Mouse (Mus musculus) lung, postnatal 0 days (tissue): ENCODE results near the gene Pifo. TPM values are rescaled to one million over a fixed set of nuclear protein-coding genes. Genes with fewer than 3 reads are reported as not detected.
"Not testable (repeated sequence)": the region's sequence is repeated elsewhere in the genome, so short reads cannot be mapped to it uniquely, and the experiment has no call there.

Source experiments
- ATAC-seq: fragments of 200-750 bp; cut with Nextera tagmentation; 2 replicates; pipeline ENCODE4 v1.8.0; 2017; ENCODE audit warnings: moderate library complexity
- DNase-seq: peaks from one replicate; pipeline ENCODE4 v3.0.0-alpha.2; 2016; ENCODE audit warnings: low spot score
- H3K27ac ChIP-seq: fragments of 300-500 bp; sonication (generic); 2 replicates; pipeline ENCODE4 v1.5.1; 2014; ENCODE audit warnings: antibody characterized with exemption, mild to moderate bottlenecking, low read length, mixed read lengths
- H3K27me3 ChIP-seq: fragments of 300-500 bp; sonication (generic); replicated peaks from 2 replicates; pipeline ENCODE4 v1.6.1; 2014; ENCODE audit warnings: low read length, mixed read lengths; ENCODE audit not compliant: insufficient read depth
- H3K36me3 ChIP-seq: fragments of 300-500 bp; sonication (generic); 2 replicates; pipeline ENCODE4 v1.6.1; 2014; ENCODE audit warnings: low read length, mixed read lengths; ENCODE audit not compliant: insufficient read depth
- H3K4me1 ChIP-seq: fragments of 300-500 bp; sonication (generic); 2 replicates; pipeline ENCODE4 v1.6.1; 2014; ENCODE audit warnings: antibody characterized with exemption, low read depth, low read length, mixed read lengths; ENCODE audit not compliant: insufficient read depth
- H3K4me2 ChIP-seq: fragments of 300-500 bp; sonication (generic); replicated peaks from 2 replicates; pipeline ENCODE4 v1.6.1; 2014; ENCODE audit warnings: low read depth, mild to moderate bottlenecking, low read length, moderate library complexity, mixed read lengths
- H3K4me3 ChIP-seq: fragments of 300-500 bp; sonication (generic); 2 replicates; pipeline ENCODE4 v1.5.1; 2014; ENCODE audit warnings: low read depth, low read length
- H3K9ac ChIP-seq: fragments of 300-500 bp; sonication (generic); replicated peaks from 2 replicates; pipeline ENCODE4 v1.6.1; 2014; ENCODE audit warnings: low read depth, mild to moderate bottlenecking
- H3K9me3 ChIP-seq: fragments of 300-500 bp; sonication (generic); 2 replicates; pipeline ENCODE4 v1.6.1; 2016; ENCODE audit warnings: low read length, mixed read lengths
- CTCF ChIP-seq: IDR thresholded peaks from 2 replicates; pipeline ENCODE4 v1.5.1; 2016; ENCODE audit warnings: antibody characterized with exemption, mild to moderate bottlenecking
- EP300 ChIP-seq: IDR thresholded peaks from 2 replicates; pipeline ENCODE4 v1.6.1; 2016; ENCODE audit warnings: antibody characterized with exemption, mild to moderate bottlenecking, control low read depth
- WGBS: fragments of 180-500 bp; shearing (Covaris S2); extraction: QIAGEN DNeasy Blood & Tissue Kit; methylation state at CpG from one replicate; pipeline ENCODE4 v1.1.7; 2014; 5-methylcytosine and 5-hydroxymethylcytosine counted together
- polyA plus RNA-seq: library from polyadenylated mRNA; unstranded; fragments of >200 nt; fragmentation: Nextera tagmentation; extraction: Ambion mirVana; gene quantifications from 2 replicates; pipeline ENCODE4 v1.2.1, GENCODE M21; 2015

Gene Pifo
- polyA plus RNA-seq, 1 experiment from 2014 or later, result 18.5 TPM

- peak; percentile 93 for ATAC-seq
- no peak overlapping the region for H3K4me2 ChIP-seq
- H3K27me3 ChIP-seq, result no peaks in the 10 kb centered on the region
- no peak for TF ChIP-seq CTCF
- no peak for TF ChIP-seq EP300
- no peak overlapping the region for H3K27ac ChIP-seq
- H3K4me3 ChIP-seq, result no peak overlapping the region
- DNase-seq, result peak; percentile 75
- H3K9me3 ChIP-seq, result no peaks in the 10 kb centered on the region
- WGBS, result 21% methylated on average over 17 of the region's 17 CpGs
- H3K4me1 ChIP-seq, result no peaks in the 10 kb centered on the region
- H3K36me3 ChIP-seq, result no peaks in the 10 kb centered on the region
- H3K9ac ChIP-seq, result no peak overlapping the region
Measured at GRCm38 (mm10) chr3:106001416-106002370, 12.8 kb downstream of the Pifo start.

GRCm38 (mm10) chr3:106000707-106001375 is 13.6 kb downstream of the Pifo start:
- H3K36me3 ChIP-seq, result no peaks in the 10 kb centered on the region
- no peaks in the 10 kb centered on the region for H3K27me3 ChIP-seq
- no peak for TF ChIP-seq EP300
- no peak for TF ChIP-seq CTCF
- ATAC-seq, result peak; percentile 11; the same call in 1 of the 2 replicates
- no peak overlapping the region for H3K4me2 ChIP-seq
- no peak overlapping the region for H3K9ac ChIP-seq
- H3K4me1 ChIP-seq, result no peaks in the 10 kb centered on the region
- H3K27ac ChIP-seq, result no peak overlapping the region
- H3K9me3 ChIP-seq, result no peaks in the 10 kb centered on the region
- no peak overlapping the region for H3K4me3 ChIP-seq
- WGBS, result 20% methylated on average over 11 of the region's 11 CpGs
- DNase-seq, result no peak

GRCm38 (mm10) chr3:105994730-105995129 is 19.7 kb downstream of the Pifo start:
- no peaks in the 10 kb centered on the region for H3K27me3 ChIP-seq
- 62% methylated on average over 2 of the region's 2 CpGs for WGBS
- H3K4me3 ChIP-seq, result no peak overlapping the region
- no peak overlapping the region for H3K27ac ChIP-seq
- DNase-seq, result no peak
- no peak for ATAC-seq
- no peaks in the 10 kb centered on the region for H3K9me3 ChIP-seq
- TF ChIP-seq CTCF (no peak), EP300 (no peak)
- H3K36me3 ChIP-seq, result no peaks in the 10 kb centered on the region
- no peak overlapping the region for H3K9ac ChIP-seq
- H3K4me2 ChIP-seq, result no peak overlapping the region
- H3K4me1 ChIP-seq, result no peaks in the 10 kb centered on the region

- peak; percentile 73 for DNase-seq
- Histone ChIP-seq H3K4me3 (no peak overlapping the region), H3K4me2 (no peak overlapping the region), H3K27me3 (no peaks in the 10 kb centered on the region), H3K9me3 (no peaks in the 10 kb centered on the region), H3K36me3 (no peaks in the 10 kb centered on the region), H3K27ac (no peak overlapping the region), H3K9ac (no peak overlapping the region), H3K4me1 (no peaks in the 10 kb centered on the region)
- no peak for TF ChIP-seq EP300
- peak; percentile 72 for TF ChIP-seq CTCF
- ATAC-seq, result no peak
- WGBS, result 22% methylated on average over 4 of the region's 4 CpGs
Measured at GRCm38 (mm10) chr3:105991653-105992283, 22.7 kb downstream of the Pifo start.

GRCm38 (mm10) chr3:105989611-105990010 is 24.8 kb downstream of the Pifo start:
- not testable (repeated sequence) for H3K4me3 ChIP-seq, H3K27ac ChIP-seq, H3K4me2 ChIP-seq, ATAC-seq, DNase-seq, H3K9me3 ChIP-seq, H3K27me3 ChIP-seq, H3K36me3 ChIP-seq, H3K4me1 ChIP-seq, H3K9ac ChIP-seq
- 57% methylated on average over 5 of the region's 5 CpGs for whole genome bisulfite sequencing

GRCm38 (mm10) chr3:105974174-105974573 is 40.3 kb downstream of the Pifo start:
- Histone ChIP-seq H3K9me3 (no peaks in the 10 kb centered on the region), H3K4me3 (no peak overlapping the region), H3K9ac (no peak overlapping the region), H3K4me2 (no peak overlapping the region), H3K27me3 (no peaks in the 10 kb centered on the region), H3K4me1 (no peaks in the 10 kb centered on the region), H3K27ac (no peak overlapping the region), H3K36me3 (no peaks in the 10 kb centered on the region)
- no peak for TF ChIP-seq CTCF
- peak; percentile 56 for TF ChIP-seq EP300
- DNase-seq (peak; percentile 71), ATAC-seq (peak; percentile 89)
- 64% methylated on average over 2 of the region's 2 CpGs for WGBS
